8 mouse cellular contexts compared by ENCODE assay signal in the genomic region with DNA sequence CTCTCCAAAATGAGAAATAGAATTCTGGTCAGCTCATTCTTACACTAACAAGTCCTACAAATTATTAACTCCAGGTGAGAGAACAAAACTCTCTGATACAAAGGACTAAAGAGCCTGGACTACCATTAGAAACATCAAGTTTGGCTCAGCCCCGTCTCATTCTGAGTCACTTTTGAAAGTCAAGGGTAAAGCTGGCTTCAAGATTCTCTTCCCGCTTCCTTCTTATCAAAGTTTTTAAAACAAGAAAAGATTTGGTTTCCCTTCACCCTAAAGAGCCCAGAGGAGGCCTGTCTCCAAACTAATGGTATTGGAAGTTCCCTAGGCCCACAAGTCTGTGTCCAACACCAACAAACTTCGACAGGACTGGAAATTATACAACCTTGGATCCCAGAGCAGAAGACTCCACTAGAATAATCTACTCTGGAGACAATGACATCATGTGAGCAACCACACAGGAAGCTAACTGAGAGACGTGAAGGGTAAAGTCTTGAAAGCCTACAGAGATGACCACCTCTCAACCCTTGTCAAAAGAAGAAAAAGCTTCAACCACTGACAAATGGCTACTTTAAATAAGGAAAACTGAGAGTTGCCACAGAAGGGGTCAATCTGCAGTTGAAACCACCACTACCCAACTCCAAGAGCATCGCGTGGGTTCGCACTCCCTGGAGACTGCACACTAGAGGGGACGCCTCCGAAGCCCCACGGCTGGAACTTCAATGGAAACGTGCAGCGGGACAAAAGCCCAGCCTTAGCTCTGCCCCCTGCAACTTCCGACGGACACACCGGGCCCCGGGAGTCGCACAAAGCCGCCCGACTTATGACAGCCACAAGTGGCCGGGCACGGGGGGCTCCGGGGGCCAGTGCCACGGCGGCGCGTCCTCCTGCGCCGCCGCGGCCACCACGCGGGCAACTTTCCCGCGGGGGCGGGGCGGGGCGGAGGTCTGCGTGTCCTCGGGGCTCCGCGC. TPM values are rescaled to one million over a fixed set of nuclear protein-coding genes. Genes with fewer than 3 reads are reported as not detected.
DNase-seq lines count a peak whose midpoint lies in the region; ATAC-seq and TF ChIP-seq lines count a peak whose summit lies in the region.

No protein-coding gene starts in this region.

- TF ChIP-seq EP300 in ES-Bruce4 (IDR thresholded peaks at IDR 0.05; ENCODE audit: insufficient read depth, low read depth, low read length): no peak

- no peaks in the 10 kb centered on the region for H3K4me1 ChIP-seq in ES-Bruce4 (ENCODE audit: control insufficient read depth, insufficient read depth, low read length)
- H3K4me1 ChIP-seq in forebrain, embryonic 14.5 days (ENCODE audit: control insufficient read depth, insufficient read depth, low read length): peaks cover 15% of the 10 kb centered on the region
- H3K4me1 ChIP-seq in limb, embryonic 15.5 days: peaks cover 33% of the 10 kb centered on the region

- no peaks in the 10 kb centered on the region for H3K36me3 ChIP-seq in ES-Bruce4 (ENCODE audit: control insufficient read depth, insufficient read depth, low read length, poor library complexity, severe bottlenecking)
- no peaks in the 10 kb centered on the region for H3K36me3 ChIP-seq in forebrain, embryonic 14.5 days (ENCODE audit: control insufficient read depth, insufficient read depth, low read length)
- H3K36me3 ChIP-seq in limb, embryonic 15.5 days: peaks cover 30% of the 10 kb centered on the region
- H3K36me3 ChIP-seq in splenic B cell, adult 2 months (ENCODE audit: control insufficient read depth, insufficient read depth, low read length, poor library complexity, severe bottlenecking): no peaks in the 10 kb centered on the region

- no peak for TF ChIP-seq POLR2A in ES-Bruce4 (IDR thresholded peaks at IDR 0.05; ENCODE audit: insufficient read depth, low read length)

- peak overlapping the region; percentile 85 for H3K4me3 ChIP-seq in gastrocnemius, adult 2 months
- H3K4me3 ChIP-seq in ES-Bruce4 (ENCODE audit: low read depth, low read length): peak overlapping the region; percentile 78
- peak overlapping the region; percentile 86 for H3K4me3 ChIP-seq in forebrain, embryonic 14.5 days (ENCODE audit: low read depth, low read length)
- H3K4me3 ChIP-seq in limb, embryonic 15.5 days: peak overlapping the region; percentile 65

- H3K9ac ChIP-seq in ES-Bruce4 (ENCODE audit: low read depth, poor library complexity, severe bottlenecking): peak overlapping the region; percentile 73
- H3K9ac ChIP-seq in forebrain, embryonic 14.5 days (ENCODE audit: low read length): peak overlapping the region; percentile 88
- H3K9ac ChIP-seq in limb, embryonic 15.5 days: peak overlapping the region; percentile 77

- H3K9me3 ChIP-seq in ES-Bruce4 (replicated peaks; ENCODE audit: control insufficient read depth, insufficient read depth, low read length, poor library complexity, severe bottlenecking): peaks cover 9% of the 10 kb centered on the region
- no peaks in the 10 kb centered on the region for H3K9me3 ChIP-seq in forebrain, embryonic 14.5 days (replicated peaks; ENCODE audit: control insufficient read depth, low read length)
- H3K9me3 ChIP-seq in limb, embryonic 15.5 days: no peaks in the 10 kb centered on the region

- no peak for DNase-seq in gastrocnemius, adult 2 months
- DNase-seq in gastrocnemius, postnatal 36 days: no peak
- DNase-seq in forebrain, embryonic 14.5 days (ENCODE audit: low spot score): no peak
- peak; percentile 31 for DNase-seq in splenic B cell, adult 2 months (ENCODE audit: low read depth, low spot score)
- DNase-seq in B cell, adult 2 months: no peak
- DNase-seq in left cerebral cortex, postnatal 4 days: no peak

- peak overlapping the region; percentile 91 for H3K27ac ChIP-seq in gastrocnemius, adult 2 months
- H3K27ac ChIP-seq in ES-Bruce4 (ENCODE audit: insufficient read depth, low read length): no peak overlapping the region
- peak overlapping the region; percentile 68; the same call in 1 of the 2 replicates for H3K27ac ChIP-seq in forebrain, embryonic 14.5 days (ENCODE audit: low read depth, low read length)
- H3K27ac ChIP-seq in limb, embryonic 15.5 days: peak overlapping the region; percentile 88

- H3K27me3 ChIP-seq in ES-Bruce4 (ENCODE audit: control insufficient read depth, insufficient read depth, low read length, poor library complexity, severe bottlenecking): peaks cover 11% of the 10 kb centered on the region; the same call in 1 of the 2 replicates
- no peaks in the 10 kb centered on the region for H3K27me3 ChIP-seq in forebrain, embryonic 14.5 days (replicated peaks; ENCODE audit: control insufficient read depth, insufficient read depth, low read length)
- no peaks in the 10 kb centered on the region for H3K27me3 ChIP-seq in limb, embryonic 15.5 days
- H3K27me3 ChIP-seq in splenic B cell, adult 2 months (ENCODE audit: control insufficient read depth, insufficient read depth, low read length, poor library complexity, severe bottlenecking): no peaks in the 10 kb centered on the region

- ATAC-seq in forebrain, embryonic 14.5 days: no peak; the same call in 1 of the 2 replicates
- ATAC-seq in limb, embryonic 15.5 days (ENCODE audit: insufficient number of reproducible peaks, low FRiP score, low TSS enrichment, low read depth): no peak

- 9% methylated on average over 41 of the region's 41 CpGs for WGBS in forebrain, embryonic 14.5 days
- WGBS in limb, embryonic 15.5 days: 30% methylated on average over 41 of the region's 41 CpGs

- peak overlapping the region; percentile 89 for H3K4me2 ChIP-seq in forebrain, embryonic 14.5 days (ENCODE audit: low read length)
- H3K4me2 ChIP-seq in limb, embryonic 15.5 days: peak overlapping the region; percentile 60

- TF ChIP-seq CTCF in gastrocnemius, adult 2 months (IDR thresholded peaks at IDR 0.05): no peak
- no peak for TF ChIP-seq CTCF in ES-Bruce4 (IDR thresholded peaks at IDR 0.05; ENCODE audit: low read depth, low read length)

- intact Hi-C loops in gastrocnemius, adult 2 months (cut with DNase I): no loop called here
- intact Hi-C loops in gastrocnemius, postnatal 36 days (cut with DNase I): loop anchor here (2.0 kb wide), 1 partner anchor 46 kb away; no protein-coding TSS in a partner anchor
- intact Hi-C loops in left cerebral cortex, postnatal 4 days (cut with DNase I): no loop called here

RNA-seq across cellular contexts. Expression of a gene that starts 0.8 kb away (rescaled TPM):
- 10 to 100 TPM; 36.9 to 46.7 TPM for total RNA-seq in gastrocnemius, adult 2 months (2021)
- total RNA-seq in gastrocnemius, postnatal 36 days (2021): 10 to 100 TPM; 41.0 to 42.8 TPM
- 61.4 and 64.3 TPM in 2 replicates for polyA plus RNA-seq in ES-Bruce4 (2011; ENCODE audit: insufficient read depth, insufficient read length, low read depth, missing spikeins)
- polyA plus RNA-seq in forebrain, embryonic 14.5 days (2014; fragmentation: Nextera tagmentation; extraction: Ambion mirVana): 9.6 and 10.9 TPM in 2 replicates
- polyA plus RNA-seq in limb, embryonic 15.5 days (2015; fragmentation: Nextera tagmentation; extraction: Ambion mirVana): 45.0 TPM in 2 replicates
- total RNA-seq in left cerebral cortex, postnatal 4 days (2021): 10 to 100 TPM; 33.2 to 35.2 TPM
